Mouse (Mus musculus) ZHBTc4 (cell line): ENCODE measurements around the gene Pde3a.

ENCODE experiments used
- DNase-seq: peaks from one replicate; pipeline ENCODE4 v3.0.0-alpha.2; 2011; ENCODE audit warnings: low read depth, low spot score

Gene Pde3a

DNA sequence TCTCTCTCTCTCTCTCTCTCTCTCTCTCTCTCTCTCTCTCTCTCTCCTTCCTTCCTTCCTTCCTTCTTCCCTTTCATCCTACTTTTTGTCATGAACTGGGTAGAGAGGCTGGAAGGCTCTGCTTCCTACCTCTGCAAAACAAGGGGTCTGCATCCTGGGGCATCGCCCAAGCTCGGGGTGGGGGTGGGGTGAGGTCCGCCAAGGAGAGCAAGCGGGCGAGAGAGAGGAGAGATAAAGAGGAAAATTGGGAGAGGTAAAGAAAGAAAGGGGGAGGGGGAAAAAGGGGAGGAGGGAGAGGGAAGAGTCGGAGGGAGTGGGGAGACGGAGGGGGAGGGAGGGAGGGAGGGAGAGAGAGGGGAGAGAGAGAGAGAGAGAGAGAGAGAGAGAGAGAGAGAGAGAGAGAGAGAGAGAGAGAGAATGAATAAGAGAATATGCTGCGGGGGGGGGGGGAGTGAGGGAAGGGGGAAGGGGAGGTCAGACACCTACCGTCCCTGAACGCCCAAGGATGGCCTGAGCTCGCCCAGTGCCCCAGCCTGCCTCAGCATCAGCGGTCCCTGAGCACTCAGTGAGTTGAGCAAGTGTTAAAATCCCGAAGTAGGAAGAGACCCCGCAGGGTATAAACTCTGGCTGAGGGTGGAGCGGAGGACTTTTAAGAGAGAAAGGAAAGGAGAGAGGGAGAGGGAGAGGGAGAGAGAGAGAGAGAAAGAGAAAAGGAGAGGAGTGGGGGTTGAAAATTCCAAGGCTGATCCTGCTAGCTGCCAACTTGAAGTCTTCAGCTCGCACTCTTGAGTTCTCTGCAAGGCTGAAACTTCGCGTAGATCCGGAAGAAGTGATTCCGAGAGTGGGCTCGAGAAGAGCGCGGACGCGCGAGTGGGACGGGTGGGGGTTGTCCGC, at the start of gene Pde3a:
Gene Pde3a (plus strand): TSS at position 579 of the 894 bp plus-strand sequence.
- DNase-seq: no peak

DNA sequence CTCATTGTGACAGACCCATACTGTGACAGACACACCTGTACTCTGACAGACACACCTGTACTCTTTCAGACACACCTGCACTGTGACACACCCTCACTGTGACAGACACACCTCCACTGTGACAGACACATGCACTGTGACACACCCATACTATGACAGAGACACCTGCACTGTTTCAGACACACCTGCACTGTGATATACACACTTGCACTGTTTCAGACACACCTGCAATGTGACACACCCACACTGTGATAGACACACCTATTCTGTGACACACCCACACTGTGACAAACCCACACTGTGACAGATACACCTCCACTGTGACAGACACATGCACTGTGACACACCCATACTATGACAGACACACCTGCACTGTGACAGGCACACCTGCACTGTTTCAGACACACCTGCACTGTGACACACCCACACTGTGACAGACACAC, 48.9 kb upstream of the Pde3a start:
- DNase-seq: no peak

DNA sequence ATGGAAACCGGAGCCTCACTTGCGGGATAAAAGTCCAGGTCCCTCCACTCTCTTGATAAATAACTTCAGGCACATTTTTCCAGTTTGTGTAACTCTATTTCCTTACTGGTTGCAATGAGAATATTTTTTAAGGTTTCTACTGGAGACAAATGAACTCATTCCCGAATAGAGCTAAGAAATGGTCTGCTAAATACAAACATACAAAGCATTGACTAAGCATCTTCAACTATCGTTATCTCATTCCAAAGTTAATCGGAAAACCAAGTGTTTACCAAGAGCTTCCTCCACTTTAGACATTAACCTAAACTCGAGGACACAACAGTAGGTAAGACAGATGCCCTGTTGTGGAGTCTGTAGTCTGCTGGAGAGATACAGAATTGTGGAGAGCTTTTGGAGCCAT, 41.5 kb upstream of the Pde3a start:
- no peak for DNase-seq

DNA sequence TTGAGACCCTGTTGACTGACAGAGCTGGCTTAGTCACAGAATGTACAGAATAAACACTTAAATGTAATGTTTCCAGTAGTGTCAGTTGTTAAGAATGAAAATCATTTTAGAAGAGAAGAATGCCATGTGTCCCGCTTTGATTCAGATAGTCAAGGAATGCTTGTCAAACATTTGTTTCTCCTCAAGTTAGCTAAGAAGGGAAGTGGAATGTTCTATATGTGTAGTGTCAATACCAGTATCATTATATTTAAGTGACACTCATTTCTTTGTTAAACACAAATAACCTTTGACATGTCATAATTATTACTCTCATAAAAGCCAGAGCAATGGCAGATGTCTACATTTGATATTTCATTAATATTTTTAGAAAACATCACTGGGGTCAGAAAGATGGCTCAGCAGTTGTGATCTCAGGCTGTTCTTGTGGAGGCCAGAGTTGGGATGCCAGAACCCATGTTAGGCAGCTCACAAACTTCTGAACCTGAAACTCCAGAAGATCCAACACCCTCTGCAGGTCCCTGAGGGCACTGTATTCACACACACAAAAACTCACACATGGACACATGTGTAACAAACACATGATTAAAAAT, 40.7 kb upstream of the Pde3a start:
- no peak for DNase-seq

DNA sequence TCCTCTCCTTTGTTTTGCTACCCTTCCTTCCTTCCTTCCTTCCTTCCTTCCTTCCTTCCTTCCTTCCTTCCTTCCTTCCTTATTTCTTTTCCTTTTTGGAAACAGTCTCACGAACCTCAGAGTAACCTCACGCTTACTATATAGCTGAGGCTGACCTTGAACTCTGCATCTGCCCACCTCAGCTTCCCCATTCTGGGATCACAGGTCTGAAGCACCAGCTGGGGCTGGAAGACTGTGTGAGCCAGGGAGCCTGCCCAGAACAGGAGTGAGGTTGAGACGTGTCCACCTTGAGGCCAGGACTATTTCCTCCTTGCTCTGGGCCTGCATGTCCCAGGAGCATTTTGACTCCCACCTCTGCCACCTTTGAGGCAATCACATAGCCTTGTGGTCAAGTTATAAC, 39.0 kb upstream of the Pde3a start:
- DNase-seq: no peak

DNA sequence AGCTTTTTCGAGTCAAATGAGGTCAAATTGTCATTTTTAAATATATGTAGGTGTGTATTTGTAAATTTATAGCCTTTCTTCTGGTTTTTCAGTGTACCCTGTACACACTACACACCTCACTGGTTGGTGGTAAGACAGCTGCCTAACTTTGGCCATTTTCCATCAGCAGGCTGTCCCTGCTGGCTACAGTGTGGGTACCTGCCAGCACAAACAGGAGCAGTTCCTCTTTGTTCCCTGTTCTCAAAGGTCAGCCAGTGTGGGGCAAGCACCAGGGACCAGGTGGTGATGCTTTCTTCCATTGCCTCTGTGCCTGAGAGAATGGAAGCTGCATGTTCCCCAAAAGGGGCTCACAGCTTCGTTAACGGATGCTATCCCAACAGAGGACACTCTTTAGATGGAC, 28.0 kb upstream of the Pde3a start:
- DNase-seq: no peak

DNA sequence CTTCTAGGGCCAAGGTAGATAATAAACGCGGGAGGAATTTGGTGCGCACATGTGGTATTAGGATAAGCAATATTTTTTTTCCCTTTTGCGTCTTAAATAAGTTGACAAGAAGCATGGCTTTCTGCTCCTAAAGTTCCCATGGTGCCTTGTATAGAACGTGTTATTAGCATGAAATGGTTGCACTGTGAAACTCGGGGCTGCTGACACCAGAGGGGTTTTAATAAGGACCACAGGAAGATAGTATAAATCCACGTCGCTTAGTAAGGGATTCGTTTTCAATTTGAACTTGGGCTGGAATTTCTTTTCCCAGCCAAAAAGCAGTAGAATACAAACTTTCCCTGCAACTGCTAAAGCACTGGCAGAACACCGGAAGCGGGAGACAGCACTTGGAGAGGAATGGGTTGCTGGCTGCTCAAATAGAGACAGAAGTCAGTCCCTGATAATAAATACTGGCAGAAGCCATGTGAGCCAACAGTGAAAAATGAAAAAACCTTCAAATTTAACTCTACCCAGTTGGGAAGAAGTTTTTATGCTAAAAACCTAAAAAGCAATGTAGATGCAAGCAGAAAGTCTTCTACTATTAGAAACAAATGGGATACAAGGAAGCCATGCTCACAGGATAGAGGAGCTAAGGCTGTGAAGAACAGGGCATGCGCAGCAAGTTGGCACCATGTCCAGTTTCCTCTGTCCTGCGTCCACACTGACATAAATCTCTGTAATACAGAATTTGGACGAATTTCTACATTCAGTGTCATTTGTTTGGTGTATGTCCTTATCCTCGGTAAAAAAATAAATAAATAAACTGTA, 22.0 kb upstream of the Pde3a start:
- DNase-seq: no peak

DNA sequence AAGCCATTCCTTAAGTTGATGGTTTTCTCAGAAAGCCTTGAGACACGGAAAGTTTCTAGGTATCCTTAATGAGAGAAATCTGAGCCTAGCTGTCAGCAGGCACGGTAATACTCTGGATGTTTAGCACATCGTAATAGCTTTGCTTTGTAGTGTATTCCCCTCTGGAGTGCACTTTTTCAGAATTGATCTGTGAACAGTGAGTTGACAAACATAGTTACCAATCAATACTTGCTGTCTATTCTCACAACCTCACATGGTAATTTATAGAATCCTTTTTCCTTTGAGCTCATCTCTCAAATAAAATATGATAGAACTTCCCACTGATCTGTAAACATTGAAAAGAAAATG, 21.4 kb upstream of the Pde3a start:
- DNase-seq: no peak

DNA sequence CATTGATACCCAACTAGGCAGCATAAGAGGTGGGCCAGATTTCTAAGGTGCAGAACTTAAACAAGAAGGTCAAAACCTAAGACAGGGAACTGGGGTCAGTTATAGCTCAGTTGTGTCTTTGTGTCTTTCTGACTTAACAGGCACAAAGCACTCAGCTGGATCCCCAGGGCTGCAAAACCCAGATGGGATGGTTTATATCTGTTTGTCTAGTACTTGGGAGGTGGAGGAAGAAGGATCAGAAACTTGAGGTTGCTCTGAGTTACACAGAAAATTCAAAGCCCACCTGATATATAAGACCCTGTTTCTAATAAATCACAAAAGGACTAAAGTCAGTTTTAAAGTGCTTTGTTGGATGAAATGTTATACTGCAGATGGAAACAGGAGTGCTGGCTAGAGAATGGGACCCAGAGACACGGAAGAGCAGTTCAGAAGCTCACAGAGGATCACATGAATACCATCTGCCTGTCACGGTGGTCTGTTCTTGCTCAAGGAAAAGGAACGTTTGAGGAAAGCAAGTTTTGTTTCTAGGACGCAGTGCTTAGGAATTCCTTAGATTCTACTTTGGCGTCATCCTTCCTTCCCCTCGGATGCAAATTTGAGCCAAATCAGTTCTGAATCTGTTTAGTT, 16.2 kb upstream of the Pde3a start:
- DNase-seq: no peak

DNA sequence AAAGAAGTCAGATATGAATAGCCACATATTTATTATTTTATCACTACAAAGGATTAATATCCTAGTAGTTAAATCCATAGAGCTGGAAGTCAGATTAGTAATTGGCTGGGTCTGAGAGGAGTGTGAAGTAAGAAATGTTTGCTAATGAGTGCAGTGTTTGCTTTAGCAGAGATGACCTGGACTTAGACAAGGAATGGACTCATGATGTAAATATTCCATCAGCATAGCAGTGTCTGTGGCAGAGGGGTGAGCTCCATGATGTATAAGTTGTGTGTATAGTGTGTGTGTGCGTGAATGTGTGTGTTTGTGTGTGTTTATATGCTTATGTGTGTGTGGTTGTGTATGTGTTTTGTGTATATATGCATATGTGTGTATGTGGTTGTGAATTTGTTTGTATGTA, 7.3 kb upstream of the Pde3a start:
- no peak for DNase-seq

DNA sequence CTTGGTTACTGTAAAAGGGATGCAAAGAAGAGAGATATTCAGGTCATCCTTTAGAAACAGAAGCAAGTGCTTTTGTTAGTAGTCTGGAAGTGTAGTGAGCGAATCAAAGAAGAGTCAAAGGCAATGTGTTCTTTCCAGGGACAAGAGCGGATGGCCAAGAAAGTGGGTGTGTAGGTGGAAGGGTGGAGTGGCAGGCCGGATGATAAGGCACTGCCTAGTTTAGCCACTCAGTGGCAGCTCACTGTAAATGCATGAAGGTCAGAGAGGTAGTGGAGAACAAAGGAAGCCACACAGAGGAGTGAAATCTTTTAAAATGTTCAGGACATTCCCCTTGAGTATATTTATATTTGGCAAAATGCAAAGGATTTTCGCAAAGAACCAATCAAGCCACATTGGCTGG, 4.0 kb upstream of the Pde3a start:
- peak; percentile 20 for DNase-seq

DNA sequence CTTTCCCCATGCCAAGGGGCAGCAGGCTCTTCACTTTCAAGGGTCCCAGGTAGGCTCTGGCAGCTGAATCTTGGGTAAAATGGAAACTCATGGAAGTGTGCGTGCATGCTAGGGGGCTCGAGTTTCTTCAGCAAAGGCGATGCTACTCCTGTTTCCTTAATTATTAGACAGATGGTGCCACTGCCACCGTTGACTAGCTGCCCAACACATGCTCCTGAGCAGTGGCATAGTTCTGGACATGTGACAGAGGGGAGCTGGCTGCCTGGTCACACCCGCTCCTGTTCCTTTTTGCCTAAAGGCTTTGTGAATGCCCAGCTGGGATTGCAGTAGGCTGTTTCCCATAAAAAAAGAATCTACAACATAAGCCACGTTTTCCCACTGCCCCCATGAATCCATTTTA, 2.7 kb upstream of the Pde3a start:
- DNase-seq: no peak

DNA sequence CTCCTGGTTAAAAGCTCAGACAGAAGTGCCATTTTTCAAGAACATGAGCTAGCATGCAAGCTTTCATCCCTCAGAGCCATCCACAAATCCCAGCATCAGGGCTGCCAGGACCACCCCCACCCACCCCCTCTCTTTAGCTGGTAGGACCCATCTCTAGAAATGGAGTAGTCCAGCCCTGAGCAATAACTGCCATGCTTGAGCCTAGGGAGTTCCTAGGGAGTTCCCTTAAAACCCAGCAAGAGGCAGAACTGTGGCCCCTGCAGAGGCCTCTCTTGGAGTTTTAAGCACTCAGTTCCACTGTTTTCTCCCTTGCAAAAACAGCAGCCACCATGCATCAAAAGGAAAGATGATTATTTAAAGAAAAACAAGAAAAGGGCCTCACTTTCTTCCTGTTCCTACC, 988 bp upstream of the Pde3a start:
- DNase-seq: no peak

DNA sequence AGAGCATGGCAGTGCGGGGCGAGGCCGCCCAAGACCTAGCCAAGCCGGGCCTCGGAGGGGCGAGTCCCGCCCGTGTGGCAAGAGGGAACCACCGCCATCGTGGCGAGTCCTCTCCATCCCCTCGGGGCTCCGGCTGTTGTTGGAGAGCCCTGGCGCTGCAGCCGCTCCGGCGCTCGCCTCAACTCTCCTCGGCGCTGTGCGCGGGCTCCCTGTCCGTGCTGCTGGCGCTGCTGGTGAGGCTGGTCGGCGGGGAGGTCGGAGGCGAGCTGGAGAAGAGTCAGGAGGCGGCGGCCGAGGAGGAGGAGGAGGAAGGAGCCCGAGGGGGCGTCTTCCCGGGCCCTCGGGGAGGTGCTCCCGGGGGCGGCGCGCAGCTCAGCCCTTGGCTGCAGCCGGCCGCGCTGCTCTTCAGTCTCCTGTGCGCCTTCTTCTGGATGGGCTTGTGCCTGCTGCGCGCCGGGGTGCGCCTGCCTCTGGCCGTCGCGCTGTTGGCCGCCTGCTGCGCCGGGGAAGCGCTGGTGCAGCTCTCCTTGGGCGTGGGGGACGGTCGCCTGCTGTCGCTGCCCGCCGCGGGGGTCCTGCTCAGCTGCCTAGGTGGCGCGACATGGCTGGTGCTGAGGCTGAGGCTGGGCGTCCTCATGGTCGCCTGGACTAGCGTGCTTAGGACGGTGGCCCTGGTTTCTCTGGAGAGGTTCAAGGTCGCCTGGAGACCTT, 671 bp downstream of the Pde3a start:
- DNase-seq: peak; percentile 83

DNA sequence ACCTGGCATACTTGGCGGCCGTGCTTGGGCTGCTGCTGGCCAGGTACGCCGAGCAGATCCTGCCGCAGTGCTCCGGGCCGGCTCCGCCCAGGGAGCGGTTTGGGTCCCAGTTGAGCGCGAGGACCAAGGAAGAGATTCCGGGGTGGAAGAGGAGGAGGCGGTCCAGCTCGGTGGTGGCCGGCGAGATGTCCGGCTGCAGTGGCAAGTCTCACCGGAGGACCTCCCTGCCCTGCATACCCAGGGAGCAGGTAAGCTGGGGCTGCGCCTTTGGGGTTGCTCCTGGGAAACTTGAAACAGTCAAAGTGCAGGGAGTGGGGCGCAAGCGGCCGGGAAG, 1.2 kb downstream of the Pde3a start:
- no peak for DNase-seq

DNA sequence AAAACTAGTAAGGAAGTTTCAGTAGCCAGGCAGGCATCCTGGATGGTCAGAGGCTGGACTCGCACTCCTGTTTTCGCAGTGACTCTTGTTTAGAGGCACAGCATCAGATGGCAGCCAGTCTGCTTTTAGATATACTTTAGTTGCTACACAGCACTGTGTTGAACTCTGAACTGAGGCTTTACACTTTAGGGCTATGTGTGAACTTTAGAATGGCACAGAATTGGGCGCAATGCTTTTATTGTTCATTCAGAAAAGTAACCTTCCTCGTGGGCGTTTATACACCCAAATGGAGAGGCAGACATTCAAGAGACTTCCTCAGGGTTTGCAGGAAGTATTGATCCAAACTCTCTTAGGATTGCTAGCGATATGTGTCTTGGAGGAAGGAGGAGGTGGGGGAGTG, 1.9 kb downstream of the Pde3a start:
- no peak for DNase-seq

DNA sequence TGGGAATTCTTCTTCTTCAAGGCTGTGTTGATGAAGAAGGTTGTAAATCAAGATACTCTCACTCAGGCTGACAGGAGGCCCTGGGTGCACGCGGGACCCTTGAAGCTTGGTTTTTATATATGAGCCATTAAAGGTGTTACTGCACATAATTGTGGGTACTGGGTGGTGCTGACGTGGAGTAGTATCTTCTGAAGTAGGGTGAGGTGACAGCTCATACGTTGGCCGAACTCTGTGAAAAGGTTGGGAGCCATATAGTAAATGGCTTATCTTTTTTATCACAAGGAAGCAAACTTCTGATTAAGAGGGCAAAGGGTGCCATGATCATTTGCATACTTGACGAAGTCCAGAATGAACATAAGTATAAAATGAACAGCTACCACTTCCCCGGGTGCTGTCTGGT, 3.5 kb downstream of the Pde3a start:
- DNase-seq: no peak

DNA sequence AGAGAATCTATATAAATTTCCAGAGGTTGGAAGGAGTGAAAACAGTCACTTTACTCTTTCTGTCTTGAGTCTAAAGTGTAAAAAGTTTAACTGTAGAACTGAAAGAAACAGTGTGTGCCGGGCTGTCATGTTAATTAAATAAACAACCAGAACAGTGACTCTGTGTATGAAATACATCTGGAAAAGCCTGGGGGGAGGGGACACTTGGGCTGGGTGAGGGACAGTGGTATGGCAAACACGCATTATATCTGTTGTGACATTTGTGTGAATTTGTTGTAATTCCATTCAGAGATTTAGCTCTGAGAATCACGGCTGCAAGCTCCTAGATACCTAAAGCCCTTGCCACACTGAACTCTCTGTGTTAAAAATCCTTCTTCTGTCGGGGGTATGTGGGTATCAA, 5.9 kb downstream of the Pde3a start:
- DNase-seq: no peak

DNA sequence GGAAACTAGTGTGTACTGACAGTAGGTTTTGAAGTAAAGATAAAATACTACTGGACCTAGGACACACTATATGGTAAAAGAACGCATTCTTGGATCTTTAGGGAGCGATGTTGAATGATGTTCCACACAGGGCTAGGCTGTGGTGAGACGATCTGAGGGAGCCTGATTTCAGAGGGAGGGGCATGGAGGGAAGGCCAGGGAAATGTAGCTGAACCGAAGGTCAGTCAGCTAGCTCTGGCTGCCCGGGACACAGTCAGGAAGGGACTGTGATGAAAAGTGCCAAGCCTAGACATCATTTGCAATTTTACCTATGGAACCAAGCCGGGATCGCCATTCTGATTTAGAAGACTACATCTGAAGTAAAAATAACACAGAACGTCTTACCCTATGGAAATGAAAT, 7.8 kb downstream of the Pde3a start:
- no peak for DNase-seq

DNA sequence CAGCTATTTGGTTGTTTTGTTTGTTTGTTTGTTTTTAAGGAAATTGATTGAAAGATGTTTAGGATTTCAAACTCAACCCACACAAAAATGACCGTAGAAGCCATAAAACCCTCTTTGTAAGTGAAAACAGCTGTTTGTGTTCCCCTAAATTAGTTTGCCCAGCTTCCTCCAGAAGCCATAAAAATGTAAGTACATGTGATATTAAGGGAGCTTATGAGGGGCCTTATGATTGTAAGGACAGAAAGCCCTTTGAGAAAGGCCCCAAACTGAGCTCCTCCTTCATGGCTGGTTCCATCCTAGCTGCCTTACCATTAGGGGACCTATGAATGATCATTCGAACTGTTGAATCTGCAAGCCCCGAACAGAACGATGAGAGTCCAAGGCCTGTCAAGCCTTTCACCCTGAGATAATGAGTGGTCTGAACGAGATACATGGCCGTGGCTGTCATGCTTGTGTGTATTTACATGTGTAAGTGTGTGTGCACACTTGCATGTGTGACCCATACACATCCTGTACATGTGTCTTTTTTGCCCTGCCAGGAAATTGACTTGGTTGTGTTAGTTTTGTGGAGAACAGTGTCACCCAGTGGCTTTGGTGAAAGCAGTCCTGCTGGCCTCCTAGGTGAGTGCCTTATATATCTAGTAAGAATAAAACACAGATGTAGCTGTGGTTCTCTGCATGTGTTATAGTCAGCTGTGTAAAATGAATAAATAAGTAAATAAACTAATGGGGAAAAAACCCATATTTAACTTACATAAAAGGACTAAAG, 8.5 kb downstream of the Pde3a start:
- no peak for DNase-seq

DNA sequence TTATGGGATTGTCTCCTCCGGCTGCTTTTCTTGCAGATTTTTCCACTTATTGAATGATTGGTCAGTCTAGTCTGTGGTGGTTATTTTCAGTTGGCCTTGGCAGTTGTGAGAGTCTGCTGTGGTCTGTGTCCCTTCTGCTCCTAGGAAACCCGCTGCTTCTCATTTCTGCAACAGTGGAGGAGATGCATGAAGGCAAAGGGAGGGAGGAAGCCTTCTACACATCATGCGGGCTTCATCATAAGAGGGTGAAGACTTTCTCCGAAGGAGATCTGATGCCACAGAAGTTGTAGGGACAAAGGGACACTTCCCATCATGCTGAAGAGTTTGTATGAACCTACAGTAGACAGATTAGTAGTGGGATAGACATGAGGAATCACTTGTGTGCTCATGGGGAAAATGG, 16.2 kb downstream of the Pde3a start:
- no peak for DNase-seq
